Mouse (Mus musculus): ENCODE results near the gene Arid3a. TPM values are rescaled to one million over a fixed set of nuclear protein-coding genes. Genes with fewer than 3 reads are reported as not detected.
"Not testable (repeated sequence)": the region's sequence is repeated elsewhere in the genome, so short reads cannot be mapped to it uniquely, and the experiment has no call there.

The Arid3a gene
- 1 to 10 TPM; 1.8 to 2.1 TPM for total RNA-seq (2021)
- long read RNA-seq, experiment 1 = 0 reads
- long read RNA-seq, experiment 2 = 0 reads

DNA sequence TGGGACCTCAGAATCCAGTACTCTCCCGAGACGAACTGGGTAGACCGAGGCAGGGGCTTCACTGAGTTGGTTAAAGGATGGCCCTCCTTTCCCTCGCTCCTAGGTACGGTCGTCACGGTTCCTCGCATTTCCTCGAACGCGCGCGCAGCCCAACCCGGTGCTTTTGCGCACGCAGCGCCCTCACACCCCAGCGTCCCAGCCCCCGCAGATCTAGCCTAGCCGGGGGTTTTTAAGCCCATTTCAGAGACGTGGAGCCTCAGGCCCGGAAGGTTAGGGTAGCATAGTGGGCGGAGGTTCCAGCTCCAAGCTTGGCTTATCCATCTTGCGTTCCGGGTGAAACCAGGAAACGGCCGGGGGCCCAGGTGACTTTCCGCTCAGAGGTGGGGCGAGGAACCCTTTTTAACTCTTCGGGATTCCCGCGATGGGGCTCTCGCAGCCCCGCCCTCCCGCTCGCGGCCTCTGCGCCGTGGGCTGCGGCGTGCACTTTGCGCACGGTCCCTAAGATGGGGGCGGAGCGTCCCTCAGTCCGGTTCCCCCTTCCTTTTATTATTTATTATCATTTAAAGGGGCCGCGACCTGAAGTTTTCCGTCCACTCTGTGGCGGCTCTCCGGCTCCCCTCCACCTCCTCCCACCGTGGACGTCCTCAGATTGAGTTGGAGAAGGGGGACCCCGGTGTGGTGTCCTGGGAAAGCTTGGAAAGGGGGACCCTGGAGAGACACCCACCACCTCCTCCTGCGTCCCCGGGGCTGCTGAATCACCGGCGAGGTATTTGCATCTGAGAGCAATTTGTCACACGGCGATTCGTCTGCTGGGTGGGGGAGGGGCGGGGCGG, at the start of gene Arid3a:
Arid3a (plus strand) TSS at position 553 of the 833 bp plus-strand sequence.
- H3K4me3 ChIP-seq = peak within 1 kb of the TSS; percentile 91
- intact Hi-C loops (cut with DNase I) = no loop called here
- peak within 1 kb of the TSS; percentile 94 for H3K27ac ChIP-seq
- DNase-seq = peak; percentile 91
- no peak for TF ChIP-seq CTCF (IDR thresholded peaks at IDR 0.05)

DNA sequence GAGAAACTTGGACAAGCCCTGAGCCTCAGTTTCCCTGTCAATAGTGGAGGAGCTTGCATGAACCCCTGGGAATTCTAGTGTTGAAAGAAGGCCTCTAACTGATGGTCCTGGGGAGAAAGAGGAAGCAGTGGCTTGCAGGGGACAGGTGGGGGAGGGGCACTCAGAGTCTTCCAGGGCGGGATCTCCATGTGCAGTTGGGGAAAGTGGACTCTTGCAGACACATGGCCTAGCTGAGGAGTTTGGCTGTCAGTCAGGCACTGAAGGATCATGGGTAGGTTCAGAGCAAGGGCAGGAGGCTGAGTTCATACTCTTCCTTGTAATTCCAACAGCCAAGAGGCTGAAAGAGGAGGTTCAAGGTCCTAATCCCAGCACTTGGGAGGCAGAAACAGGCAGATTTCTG, 49.7 kb upstream of the Arid3a start:
- TF ChIP-seq CTCF (IDR thresholded peaks at IDR 0.05) = no peak
- H3K27ac ChIP-seq = no peak overlapping the region
- DNase-seq = peak; percentile 35
- no peak overlapping the region for H3K4me3 ChIP-seq
- intact Hi-C loops (cut with DNase I) = no loop called here

GRCm38 (mm10) chr10:79877757-79878156, 49.1 kb upstream of the Arid3a start:
- intact Hi-C loops (cut with DNase I) = no loop called here
- peak overlapping the region; percentile 43 for H3K27ac ChIP-seq
- no peak for TF ChIP-seq CTCF (IDR thresholded peaks at IDR 0.05)
- H3K4me3 ChIP-seq = peak overlapping the region; percentile 19; the same call in 1 of the 2 replicates
- DNase-seq = peak; percentile 70

DNA sequence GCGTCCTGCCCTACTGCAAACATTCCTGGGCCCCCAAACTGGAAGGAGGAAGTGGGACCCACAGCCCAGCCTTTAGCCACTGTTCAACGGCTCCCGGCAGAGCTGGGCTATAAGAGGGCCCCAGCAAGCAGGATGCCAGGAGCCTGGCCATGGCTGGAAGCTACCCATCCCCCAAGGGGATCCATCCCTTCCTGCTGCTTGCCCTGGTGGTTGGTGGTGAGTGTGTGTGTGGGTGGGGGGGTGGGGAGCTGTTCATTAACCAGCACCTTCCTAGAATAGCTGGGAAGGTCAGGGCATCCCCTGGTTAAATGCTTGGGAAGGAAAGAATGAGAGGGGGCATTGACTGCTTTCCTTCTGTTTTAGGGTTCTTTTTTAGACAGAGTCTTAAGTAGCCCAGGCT, 47.3 kb upstream of the Arid3a start:
- Histone ChIP-seq H3K4me3 (no peak overlapping the region), H3K27ac (no peak overlapping the region)
- intact Hi-C loops (cut with DNase I) = no loop called here
- TF ChIP-seq CTCF (IDR thresholded peaks at IDR 0.05) = no peak
- DNase-seq = no peak

DNA sequence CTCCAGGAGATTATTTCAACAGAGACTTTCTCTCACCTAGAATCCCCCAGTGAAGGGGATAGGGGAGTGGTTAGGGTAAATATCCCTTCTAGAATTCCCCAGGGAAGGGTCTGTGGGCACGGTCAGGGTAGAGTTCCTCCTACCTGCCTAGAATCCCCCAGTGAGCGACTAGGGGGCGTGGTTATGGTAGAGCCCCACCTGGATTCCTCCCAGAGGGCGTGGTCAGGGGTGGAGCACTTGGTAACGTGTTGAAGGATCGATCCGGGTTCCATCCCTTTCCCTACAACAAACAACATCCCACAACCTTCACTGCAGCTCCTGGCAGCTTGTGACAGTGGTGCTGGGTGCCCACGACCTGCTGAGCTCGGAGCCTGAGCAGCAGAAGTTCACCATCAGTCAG, 46.1 kb upstream of the Arid3a start:
- Histone ChIP-seq H3K4me3 (no peak overlapping the region), H3K27ac (no peak overlapping the region)
- DNase-seq = no peak
- intact Hi-C loops (cut with DNase I) = loop anchor here (10.0 kb wide), 1 partner anchor 46 kb away; no protein-coding TSS in a partner anchor
- TF ChIP-seq CTCF (IDR thresholded peaks at IDR 0.05) = no peak

- DNase-seq = no peak
- TF ChIP-seq CTCF (IDR thresholded peaks at IDR 0.05) = no peak
- intact Hi-C loops (cut with DNase I) = loop anchor here (10.0 kb wide), 1 partner anchor 47 kb away; no protein-coding TSS in a partner anchor
- Histone ChIP-seq H3K27ac (no peak overlapping the region), H3K4me3 (no peak overlapping the region)
Measured at GRCm38 (mm10) chr10:79881981-79882380, 44.9 kb upstream of the Arid3a start.

DNA sequence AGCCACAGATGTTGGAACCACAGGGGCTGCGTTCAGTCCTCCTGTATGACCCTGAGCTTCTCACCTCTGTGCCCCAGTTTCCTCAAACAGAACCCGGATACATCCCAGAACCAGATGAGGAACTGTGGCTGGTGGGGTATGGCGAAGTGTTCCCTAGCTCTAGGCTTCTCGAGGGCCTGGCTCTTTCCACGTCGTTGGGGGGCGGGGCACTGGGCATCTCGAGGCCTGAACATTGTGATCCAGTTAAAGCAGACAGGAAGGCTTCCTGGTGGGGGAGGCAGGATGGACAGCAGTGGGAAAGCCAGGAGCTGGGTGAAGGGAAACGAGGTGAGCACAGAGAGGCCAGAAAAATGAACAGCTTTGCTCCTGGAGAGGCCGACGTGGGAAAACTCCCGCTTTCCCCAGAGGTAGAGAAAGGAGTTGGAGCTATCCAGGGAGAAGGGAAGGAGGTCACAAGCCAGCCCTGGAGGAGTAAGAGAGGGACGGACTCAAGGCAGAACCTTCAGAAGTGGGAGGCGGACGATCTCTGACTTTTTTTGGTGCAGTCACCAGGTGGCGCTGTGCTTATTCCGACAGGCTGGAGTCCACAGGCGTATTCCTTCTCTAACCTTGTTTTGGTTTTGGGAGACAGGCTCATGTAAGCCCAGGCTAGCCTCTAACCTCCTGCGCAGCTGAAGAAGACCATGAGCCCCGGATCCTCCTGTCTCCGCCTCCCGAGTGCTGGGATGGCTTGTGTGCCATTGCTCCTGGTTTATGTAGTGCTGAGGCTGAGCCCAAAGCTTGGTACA, 43.4 kb upstream of the Arid3a start:
- intact Hi-C loops (cut with DNase I) = loop anchor here (1.0 to 10.0 kb wide), 2 partner anchors 42 to 49 kb away; no protein-coding TSS in a partner anchor
- DNase-seq = peak; percentile 87
- peak; percentile 87 for TF ChIP-seq CTCF (IDR thresholded peaks at IDR 0.05)
- Histone ChIP-seq H3K27ac (peak overlapping the region; percentile 77), H3K4me3 (peak overlapping the region; percentile 48)

DNA sequence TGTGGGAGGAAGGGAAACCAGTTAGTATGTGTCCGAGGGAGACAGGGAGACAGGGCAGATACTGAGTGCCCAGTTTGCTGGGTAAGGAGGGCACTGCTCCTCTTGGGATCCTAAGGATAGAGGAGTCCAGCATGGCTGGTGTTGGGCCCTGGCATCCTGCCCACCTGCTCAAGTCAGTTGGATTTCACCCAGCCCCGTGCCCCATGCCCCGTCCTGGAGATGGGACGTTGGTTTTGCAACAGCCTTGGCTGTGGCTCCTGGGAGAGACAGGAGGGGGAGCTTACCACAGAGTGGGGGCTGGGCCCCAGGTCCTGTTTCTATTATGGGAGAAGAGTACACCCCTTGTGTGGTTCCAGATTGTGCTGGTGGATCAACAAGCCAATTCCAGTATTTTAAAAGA, 42.4 kb upstream of the Arid3a start:
- intact Hi-C loops (cut with DNase I) = loop anchor here (10.0 kb wide), 1 partner anchor 50 kb away; no protein-coding TSS in a partner anchor
- H3K4me3 ChIP-seq = no peak overlapping the region
- no peak for TF ChIP-seq CTCF (IDR thresholded peaks at IDR 0.05)
- H3K27ac ChIP-seq = peak overlapping the region; percentile 77
- peak; percentile 88 for DNase-seq

DNA sequence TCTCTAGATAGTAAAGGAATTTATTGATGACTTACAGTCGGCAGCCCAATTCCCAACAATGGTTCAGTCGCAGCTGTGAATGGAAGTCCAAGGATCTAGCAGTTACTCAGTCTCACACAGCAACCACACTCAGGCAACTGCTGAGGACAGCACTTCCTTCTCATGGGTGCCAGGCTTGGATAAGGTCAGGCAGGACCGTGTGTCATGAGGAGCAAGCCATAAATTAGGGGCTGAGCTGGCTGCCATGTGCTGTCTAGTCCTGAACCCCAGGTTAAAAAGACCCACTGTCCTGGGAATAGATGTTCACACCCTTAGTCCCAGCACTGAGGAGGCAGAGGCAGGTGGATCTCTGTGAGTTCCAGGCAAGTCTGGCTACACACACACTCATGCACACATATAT, 41.9 kb upstream of the Arid3a start:
- H3K27ac ChIP-seq = peak overlapping the region; percentile 77
- not testable (repeated sequence) for H3K4me3 ChIP-seq, DNase-seq
- intact Hi-C loops (cut with DNase I) = loop anchor here (10.0 kb wide), 1 partner anchor 50 kb away; no protein-coding TSS in a partner anchor

- peak within 1 kb of the TSS; percentile 77 for H3K27ac ChIP-seq
- DNase-seq = no peak
- H3K4me3 ChIP-seq = no peak within 1 kb of the TSS
- intact Hi-C loops (cut with DNase I) = loop anchor here (10.0 kb wide), 1 partner anchor 51 kb away; no protein-coding TSS in a partner anchor
- TF ChIP-seq CTCF (IDR thresholded peaks at IDR 0.05) = no peak
Measured at GRCm38 (mm10) chr10:79886054-79886453, 40.8 kb upstream of the Arid3a start, which contains the start of gene Elane. Elane (plus strand) TSS chr10:79886247.

DNA sequence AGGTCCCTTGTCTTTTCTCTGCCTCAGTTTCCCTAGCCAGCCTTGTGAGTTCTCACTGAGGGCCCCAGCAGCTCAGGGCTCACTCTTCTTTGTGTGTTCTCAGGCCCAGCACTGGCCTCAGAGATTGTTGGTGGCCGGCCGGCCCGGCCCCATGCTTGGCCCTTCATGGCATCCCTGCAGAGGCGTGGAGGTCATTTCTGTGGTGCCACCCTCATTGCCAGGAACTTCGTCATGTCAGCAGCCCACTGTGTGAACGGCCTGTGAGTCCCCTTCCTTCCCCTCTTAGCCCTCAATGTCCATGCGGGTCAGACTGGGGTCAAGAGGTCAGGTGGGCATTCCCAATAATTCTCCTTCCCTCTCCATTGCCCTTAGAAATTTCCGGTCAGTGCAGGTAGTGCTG, 40.2 kb upstream of the Arid3a start:
- no peak for TF ChIP-seq CTCF (IDR thresholded peaks at IDR 0.05)
- Histone ChIP-seq H3K4me3 (no peak overlapping the region), H3K27ac (no peak overlapping the region)
- no peak for DNase-seq
- intact Hi-C loops (cut with DNase I) = loop anchor here (10.0 kb wide), 1 partner anchor 52 kb away; no protein-coding TSS in a partner anchor

DNA sequence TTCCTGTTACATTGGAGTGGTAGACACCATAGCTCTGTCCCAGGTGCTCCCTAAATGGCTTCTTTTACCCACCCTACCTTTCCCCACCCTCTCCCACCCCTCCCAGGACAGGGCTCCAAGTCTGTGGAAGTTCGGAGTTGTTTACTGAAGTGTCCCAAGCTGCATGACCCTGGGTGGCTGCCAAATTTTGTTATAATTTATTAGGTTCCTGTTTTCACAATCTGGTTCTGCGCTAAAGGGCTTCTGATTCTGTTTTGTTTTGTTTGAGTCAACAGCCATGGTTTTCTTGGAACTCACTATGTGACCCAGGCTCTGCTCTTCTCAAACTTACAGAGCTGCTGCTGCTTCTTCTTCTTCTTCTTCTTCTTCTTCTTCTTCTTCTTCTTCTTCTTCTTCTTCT, 37.5 kb upstream of the Arid3a start:
- Histone ChIP-seq H3K4me3 (no peak overlapping the region), H3K27ac (no peak overlapping the region)
- intact Hi-C loops (cut with DNase I) = loop anchor here (10.0 kb wide), 1 partner anchor 55 kb away; no protein-coding TSS in a partner anchor
- TF ChIP-seq CTCF (IDR thresholded peaks at IDR 0.05) = no peak
- no peak for DNase-seq

Measured in gastrocnemius, adult 2 months (tissue).